Mouse (Mus musculus) neural tube, embryonic 14.5 days (tissue): Measurements from ENCODE around the gene Ranbp1. TPM values are rescaled to one million over a fixed set of nuclear protein-coding genes. Genes with fewer than 3 reads are reported as not detected.
A peak's percentile ranks its signal among the peaks of the same experiment; 100 is the strongest.
"Not testable (repeated sequence)": the region's sequence is repeated elsewhere in the genome, so short reads cannot be mapped to it uniquely, and the experiment has no call there.

ENCODE experiments used
- ATAC-seq: fragments of 200-750 bp; cut with Nextera tagmentation; 2 replicates; pipeline ENCODE4 v1.8.0; 2017; ENCODE audit warnings: low read depth, mild to moderate bottlenecking, moderate TSS enrichment, moderate library complexity
- H3K27ac ChIP-seq: fragments of 300-500 bp; sonication (generic); 2 replicates; pipeline ENCODE4 v1.5.1; 2014; ENCODE audit warnings: low read depth, mild to moderate bottlenecking, control low read depth, low read length, moderate library complexity, mixed read lengths
- H3K27me3 ChIP-seq: fragments of 300-500 bp; sonication (generic); 2 replicates; pipeline ENCODE4 v1.6.1; 2014; ENCODE audit warnings: low read length; ENCODE audit not compliant: control insufficient read depth, insufficient read depth
- H3K36me3 ChIP-seq: fragments of 300-500 bp; sonication (generic); 2 replicates; pipeline ENCODE4 v1.6.1; 2014; ENCODE audit warnings: low read length, mixed read lengths; ENCODE audit not compliant: control insufficient read depth, insufficient read depth
- H3K4me1 ChIP-seq: fragments of 300-500 bp; sonication (generic); 2 replicates; pipeline ENCODE4 v1.6.1; 2014; ENCODE audit warnings: low read length; ENCODE audit not compliant: control insufficient read depth, insufficient read depth
- H3K4me2 ChIP-seq: fragments of 300-500 bp; sonication (generic); 2 replicates; pipeline ENCODE4 v1.6.1; 2014; ENCODE audit warnings: mild to moderate bottlenecking, low read depth, low read length, control low read depth
- H3K4me3 ChIP-seq: fragments of 300-500 bp; sonication (generic); 2 replicates; pipeline ENCODE4 v1.5.1; 2014; ENCODE audit warnings: low read depth, low read length, control low read depth, mixed read lengths
- H3K9ac ChIP-seq: fragments of 300-500 bp; sonication (generic); replicated peaks from 2 replicates; pipeline ENCODE4 v1.6.1; 2014; ENCODE audit warnings: low read depth, mild to moderate bottlenecking, control low read depth, low read length, mixed read lengths
- H3K9me3 ChIP-seq: fragments of 300-500 bp; sonication (generic); 2 replicates; pipeline ENCODE4 v1.6.1; 2016; ENCODE audit warnings: low read length; ENCODE audit not compliant: control insufficient read depth
- WGBS: fragments of 180-500 bp; shearing (Covaris S2); extraction: QIAGEN DNeasy Blood & Tissue Kit; methylation state at CpG from one replicate; pipeline ENCODE4 v1.1.7; 2014; 5-methylcytosine and 5-hydroxymethylcytosine counted together
- microRNA counts: library from miRNA; unstranded; fragments of <30 nt; microRNA quantifications from one replicate; lab custom pipeline; 2016
- microRNA-seq: library from miRNA; unstranded; fragments of <30 nt; microRNA quantifications from one replicate; pipeline ENCODE4, GENCODE M21; 2016
- polyA plus RNA-seq: library from polyadenylated mRNA; unstranded; fragments of >200 nt; fragmentation: Nextera tagmentation; extraction: Ambion mirVana; gene quantifications from 2 replicates; pipeline ENCODE4 v1.2.1, GENCODE M21; 2014

The Ranbp1 gene
- polyA plus RNA-seq, 1 experiment from 2014 or later, result 400 TPM

GRCm38 (mm10) chr16:18198365-18199098 is 50.0 kb downstream of the Ranbp1 start:
- Histone ChIP-seq H3K4me1 (peaks cover 61% of the 10 kb centered on the region), H3K27ac (peak overlapping the region; percentile 71), H3K9me3 (no peaks in the 10 kb centered on the region), H3K4me3 (no peak overlapping the region), H3K27me3 (no peaks in the 10 kb centered on the region), H3K4me2 (no peak overlapping the region), H3K9ac (no peak overlapping the region), H3K36me3 (no peaks in the 10 kb centered on the region)
- 20% methylated on average over 10 of the region's 10 CpGs for WGBS
- peak; percentile 47 for ATAC-seq

- no peak for ATAC-seq
- 79% methylated on average over 6 of the region's 6 CpGs for WGBS
- Histone ChIP-seq H3K9me3 (no peaks in the 10 kb centered on the region), H3K27me3 (no peaks in the 10 kb centered on the region), H3K36me3 (no peaks in the 10 kb centered on the region), H3K9ac (no peak overlapping the region), H3K4me2 (no peak overlapping the region), H3K27ac (peak overlapping the region; percentile 13; the same call in 1 of the 2 replicates), H3K4me1 (peaks cover 61% of the 10 kb centered on the region), H3K4me3 (no peak overlapping the region)
Observed at GRCm38 (mm10) chr16:18197881-18198280, 50.7 kb downstream of the Ranbp1 start.

GRCm38 (mm10) chr16:18195561-18195960 is 53.0 kb downstream of the Ranbp1 start:
- H3K27ac ChIP-seq, H3K4me3 ChIP-seq, H3K9me3 ChIP-seq, ATAC-seq, H3K9ac ChIP-seq, H3K4me2 ChIP-seq, H3K27me3 ChIP-seq, H3K36me3 ChIP-seq: not testable (repeated sequence)
- WGBS, result 19% methylated on average over 3 of the region's 3 CpGs
- H3K4me1 ChIP-seq, result peaks cover 53% of the 10 kb centered on the region

DNA sequence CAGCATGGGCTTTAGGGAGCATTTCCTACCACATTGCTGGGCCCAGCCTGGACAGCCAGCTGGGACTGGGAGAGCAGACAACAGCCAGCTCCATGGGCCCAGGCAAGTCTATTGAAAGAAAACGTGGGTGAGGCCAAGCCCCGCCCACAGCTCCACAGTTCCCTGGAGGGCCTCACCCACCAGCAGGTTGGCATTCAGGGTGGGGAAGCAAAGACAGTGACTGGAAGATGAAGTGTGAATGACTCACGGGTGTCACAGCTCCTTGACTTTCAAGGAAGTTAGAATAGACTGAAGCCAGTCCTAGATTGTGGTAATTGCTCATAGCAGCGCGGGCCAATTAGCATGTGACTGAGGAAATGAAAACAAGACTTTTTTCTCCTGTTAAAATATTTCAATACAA is 53.5 kb downstream of the Ranbp1 start:
- Histone ChIP-seq H3K4me1 (peaks cover 49% of the 10 kb centered on the region), H3K27me3 (no peaks in the 10 kb centered on the region), H3K9me3 (no peaks in the 10 kb centered on the region), H3K36me3 (no peaks in the 10 kb centered on the region), H3K4me2 (no peak overlapping the region), H3K9ac (no peak overlapping the region), H3K4me3 (no peak overlapping the region), H3K27ac (no peak overlapping the region)
- WGBS, result 53% methylated on average over 5 of the region's 5 CpGs
- no peak for ATAC-seq

DNA sequence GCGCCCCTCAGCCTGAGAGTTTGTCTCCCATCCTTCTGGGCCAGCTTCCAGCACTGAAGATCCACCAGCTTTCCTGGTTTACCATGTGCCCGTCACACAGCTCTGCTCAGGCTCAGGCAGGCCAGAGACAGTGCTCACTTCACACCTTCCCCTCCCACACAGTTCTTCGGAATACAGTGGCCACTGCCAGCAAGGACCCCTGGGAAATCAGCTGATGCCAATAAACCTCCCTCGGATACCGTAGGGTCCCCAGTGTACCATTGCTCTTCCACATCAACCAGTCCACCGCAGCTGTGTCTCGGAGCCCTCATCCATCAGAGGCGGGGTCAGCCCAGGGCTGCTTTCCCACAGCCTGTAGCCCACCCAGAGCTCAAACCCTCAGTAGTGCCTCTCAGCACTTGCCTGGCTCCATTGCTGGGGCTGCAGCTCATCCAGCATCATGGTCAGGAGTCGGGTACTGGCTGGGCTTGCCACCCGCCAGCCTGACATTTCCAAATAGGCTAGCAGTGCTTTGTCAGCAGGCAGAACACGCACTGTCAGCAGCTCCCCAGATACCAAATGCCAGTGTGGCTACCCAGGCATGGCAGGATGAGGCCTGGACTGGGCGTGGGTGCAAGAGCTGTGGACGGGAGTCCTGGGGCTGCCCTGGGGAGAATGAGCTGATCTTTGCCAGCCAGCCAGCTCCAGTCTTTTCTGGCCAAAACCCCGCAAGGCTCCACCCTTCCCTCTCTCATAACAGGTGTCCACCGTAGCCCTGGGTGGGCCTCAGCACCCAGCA is 54.1 kb downstream of the Ranbp1 start:
- peak overlapping the region; percentile 22; the same call in 1 of the 2 replicates for H3K27ac ChIP-seq
- H3K4me2 ChIP-seq, result no peak overlapping the region
- H3K4me3 ChIP-seq, result no peak overlapping the region
- H3K27me3 ChIP-seq, result no peaks in the 10 kb centered on the region
- no peaks in the 10 kb centered on the region for H3K9me3 ChIP-seq
- H3K9ac ChIP-seq, result 0 out of 2 replicates have a peak overlapping the region, but pooled peaks have one; percentile 12
- no peaks in the 10 kb centered on the region for H3K36me3 ChIP-seq
- H3K4me1 ChIP-seq, result peaks cover 43% of the 10 kb centered on the region
- 31% methylated on average over 15 of the region's 15 CpGs for WGBS
- peak; percentile 65 for ATAC-seq

DNA sequence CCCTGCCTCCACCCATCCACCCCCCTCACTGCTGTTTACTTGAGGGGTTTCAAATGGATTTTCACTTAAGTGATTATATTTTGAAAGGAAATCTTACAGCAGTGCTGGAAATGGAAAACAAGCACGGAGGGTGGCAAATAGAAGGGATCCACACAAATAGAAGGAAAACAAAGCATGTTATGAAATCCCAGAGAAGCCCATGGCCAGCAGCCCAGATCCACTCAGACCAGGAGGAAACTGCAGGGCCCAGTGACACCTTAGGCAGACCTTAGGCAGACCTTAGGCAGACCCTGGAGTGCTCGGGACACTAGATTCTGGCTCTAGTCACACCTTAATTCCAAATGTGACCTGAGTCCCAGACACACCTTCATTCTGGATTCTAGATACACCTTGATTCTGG is 57.5 kb downstream of the Ranbp1 start:
- H3K9me3 ChIP-seq, result no peaks in the 10 kb centered on the region
- no peaks in the 10 kb centered on the region for H3K36me3 ChIP-seq
- no peak for ATAC-seq
- H3K4me2 ChIP-seq, result no peak overlapping the region
- H3K27me3 ChIP-seq, result no peaks in the 10 kb centered on the region
- peaks cover 16% of the 10 kb centered on the region for H3K4me1 ChIP-seq
- no peak overlapping the region for H3K9ac ChIP-seq
- 82% methylated on average over 2 of the region's 2 CpGs for WGBS
- no peak overlapping the region for H3K27ac ChIP-seq
- no peak overlapping the region for H3K4me3 ChIP-seq

MicroRNAs within 50 kb of the gene (microRNA counts, 519-probe panel; counts per million panel counts)
- microRNA mmu-miR-1306 (lab: Ali Mortazavi, UCI), result not detected

Small RNA genes lying within 50 kb of the gene (microRNA-seq; reads per million reads assigned to microRNA genes)
- not detected for gene Gm24572
- gene Mir1306, result 137 reads per million, percentile 50 among the genes with 10 or more reads in this experiment

Other genes starting within 250 kb of the Ranbp1 start
- gene Dgcr6, start 195.9 kb downstream of the Ranbp1 start, polyA plus RNA-seq, result 155 and 174 TPM in 2 replicates
- gene Prodh, start 158.5 kb downstream of the Ranbp1 start, polyA plus RNA-seq, result 2.2 and 2.5 TPM in 2 replicates
- gene Rtn4r, start 121.1 kb downstream of the Ranbp1 start, polyA plus RNA-seq, result 27.4 and 36.4 TPM in 2 replicates
- gene Ccdc188, start 30.9 kb downstream of the Ranbp1 start, polyA plus RNA-seq, result not detected in 2 replicates
- 12.2 and 13.9 TPM in 2 replicates for gene Zdhhc8, start 13.6 kb downstream of the Ranbp1 start, polyA plus RNA-seq
- 78.4 and 81.5 TPM in 2 replicates for gene Trmt2a, start 53 bp downstream of the Ranbp1 start, polyA plus RNA-seq
- gene Gm49776, start 9.6 kb upstream of the Ranbp1 start, polyA plus RNA-seq, result not detected in 2 replicates
- gene Dgcr8, start 40.5 kb upstream of the Ranbp1 start, polyA plus RNA-seq, result 40.8 and 42.1 TPM in 2 replicates
- gene Tango2, start 99.4 kb upstream of the Ranbp1 start, polyA plus RNA-seq, result 99.8 and 114 TPM in 2 replicates
- gene Arvcf, start 99.5 kb upstream of the Ranbp1 start, polyA plus RNA-seq, result 60.2 and 73.5 TPM in 2 replicates
- 21.3 and 25.4 TPM in 2 replicates for gene Txnrd2, start 177.7 kb upstream of the Ranbp1 start, polyA plus RNA-seq
- 102 and 103 TPM in 2 replicates for gene Comt, start 178.1 kb upstream of the Ranbp1 start, polyA plus RNA-seq
- gene Gnb1l, start 250.0 kb upstream of the Ranbp1 start, polyA plus RNA-seq, result 12.5 and 15.7 TPM in 2 replicates